Comparison of ENCODE assay signal across 11 mouse cellular contexts in the genomic region with DNA sequence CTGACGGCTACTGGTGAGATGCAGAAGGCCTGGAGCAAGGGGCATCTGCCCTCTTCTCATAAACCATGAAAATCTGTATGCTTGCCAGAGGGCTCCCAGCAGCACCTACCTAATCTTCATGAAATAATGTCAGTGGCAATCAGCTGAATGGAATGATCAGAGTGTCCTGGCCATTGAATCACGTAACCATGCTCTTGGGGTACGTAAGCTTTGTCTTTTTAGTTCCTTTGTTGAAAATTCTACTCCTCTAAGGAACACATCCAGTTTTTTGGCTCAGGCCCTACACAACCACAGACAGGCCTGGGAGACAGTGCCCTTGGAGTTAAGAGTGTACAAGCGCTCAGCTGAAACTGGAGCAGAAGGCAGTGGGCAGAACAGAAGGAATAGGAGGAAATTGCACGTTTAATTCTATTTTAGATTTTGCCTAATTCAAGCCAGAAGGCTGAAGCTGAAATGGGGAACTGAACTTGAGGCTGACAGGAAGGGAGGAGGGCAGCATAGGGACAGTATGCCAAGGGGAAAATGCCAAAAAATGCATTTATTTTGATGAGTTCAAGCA.
DNase-seq lines count a peak whose midpoint lies in the region; ATAC-seq and TF ChIP-seq lines count a peak whose summit lies in the region.
"Had no signal": no experiment of that assay in that cellular context is flagged by ENCODE, and none has a peak within 500 bp of the region (broad histone marks: within the 10 kb centered on the region; RNA-seq: fewer than 3 reads in every experiment).

No protein-coding gene starts in this region.

- intact Hi-C loops in gastrocnemius, adult 2 months (cut with DNase I), result no loop called here
- intact Hi-C loops in gastrocnemius, postnatal 36 days (cut with DNase I), result no loop called here

- H3K4me3 ChIP-seq in gastrocnemius, adult 2 months, result no peak overlapping the region
- H3K4me3 ChIP-seq: midbrain, embryonic 15.5 days had no signal

- no peak for DNase-seq in gastrocnemius, adult 2 months
- no peak for DNase-seq in gastrocnemius, postnatal 36 days
- peak; percentile 5 for DNase-seq in A20 (ENCODE audit: low read depth, low spot score)
- DNase-seq in cerebellum, postnatal 36 days, result peak; percentile 36 to 65
- DNase-seq in layer of hippocampus, postnatal 14 days (ENCODE audit: low spot score in 2 of 2), result peak; percentile 35 to 50
- DNase-seq in urinary bladder, postnatal 25 days (ENCODE audit: low spot score), result no peak
- DNase-seq in spleen, postnatal 10 days (ENCODE audit: low spot score in 2 of 2), result no peak
- DNase-seq: retina, postnatal 1 day had no signal

- H3K27ac ChIP-seq in gastrocnemius, adult 2 months, result peak overlapping the region; percentile 56
- H3K27ac ChIP-seq: midbrain, embryonic 15.5 days had no signal

- no peak for TF ChIP-seq CTCF in gastrocnemius, adult 2 months (IDR thresholded peaks at IDR 0.05)

- no peak for ATAC-seq in monocyte, adult 5-6 weeks (replicated peaks; ENCODE audit: insufficient number of reproducible peaks, low FRiP score, low TSS enrichment, poor library complexity, severe bottlenecking)
- ATAC-seq: activated CD4-positive, CD25-positive, alpha-beta regulatory T cell, adult 4 months; midbrain, embryonic 15.5 days had no signal

Comparison
In these comparisons a context has a peak if more than half of its experiments do, and no peak if none do; other contexts are left out.
1. DNase-seq: peak in A20 (single experiment), cerebellum, postnatal 36 days (2 of 2) and layer of hippocampus, postnatal 14 days (2 of 2); none in gastrocnemius, adult 2 months (single experiment), gastrocnemius, postnatal 36 days (0 of 2), urinary bladder, postnatal 25 days (single experiment) and spleen, postnatal 10 days (0 of 2).